Mouse (Mus musculus): Measurements from ENCODE around the gene Eya3. TPM values are rescaled to one million over a fixed set of nuclear protein-coding genes. Genes with fewer than 3 reads are reported as not detected.

The Eya3 gene
- polyA plus RNA-seq, 1 experiment from 2014 or later, result 12.8 TPM

GRCm38 (mm10) chr4:132635971-132636370, 2.8 kb upstream of the Eya3 start:
- no peak overlapping the region for H3K4me2 ChIP-seq (ENCODE audit: low read length)
- no peaks in the 10 kb centered on the region for H3K27me3 ChIP-seq (ENCODE audit: insufficient read depth, low read length)
- H3K4me1 ChIP-seq (replicated peaks; ENCODE audit: insufficient read depth, low read length), result 0 out of 2 replicates have a peak, but pooled peaks cover 2% of the 10 kb centered on the region
- H3K4me3 ChIP-seq (replicated peaks; ENCODE audit: low read depth, low read length), result no peak overlapping the region
- H3K9me3 ChIP-seq (replicated peaks; ENCODE audit: low read length), result no peaks in the 10 kb centered on the region
- no peak overlapping the region for H3K27ac ChIP-seq
- ATAC-seq (replicated peaks; ENCODE audit: low FRiP score, low read depth), result no peak
- WGBS, result 80% methylated on average over 2 of the region's 2 CpGs
- H3K36me3 ChIP-seq (ENCODE audit: insufficient read depth, low read length), result no peaks in the 10 kb centered on the region
- TF ChIP-seq CTCF (IDR thresholded peaks at IDR 0.05; ENCODE audit: low read depth), result no peak
- no peak for DNase-seq (ENCODE audit: low spot score)
- H3K9ac ChIP-seq (ENCODE audit: low read depth, low read length), result no peak overlapping the region

DNA sequence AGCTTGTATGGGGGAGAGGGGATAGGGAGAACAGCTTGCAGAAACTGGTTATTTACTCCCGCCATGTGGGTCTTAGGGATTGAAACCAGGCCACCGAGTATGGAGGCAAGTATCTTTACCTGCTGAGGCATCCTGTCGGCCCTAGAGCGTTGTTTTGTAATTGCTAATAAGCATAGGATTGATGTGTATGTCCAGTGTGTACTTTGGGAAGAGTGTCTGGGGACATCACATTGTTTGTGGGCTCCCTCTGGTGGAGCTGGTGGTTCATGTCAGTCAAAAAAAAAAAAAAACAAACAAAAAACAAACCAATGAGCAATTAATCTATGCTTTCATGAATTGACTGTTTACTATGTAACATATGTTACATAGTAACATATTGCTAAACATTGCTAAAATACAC, 2.2 kb upstream of the Eya3 start:
- no peaks in the 10 kb centered on the region for H3K9me3 ChIP-seq (replicated peaks; ENCODE audit: low read length)
- DNase-seq (ENCODE audit: low spot score) (peak; percentile 70), ATAC-seq (replicated peaks; ENCODE audit: low FRiP score, low read depth) (no peak)
- TF ChIP-seq CTCF (IDR thresholded peaks at IDR 0.05; ENCODE audit: low read depth), result peak; percentile 81
- no peaks in the 10 kb centered on the region for H3K27me3 ChIP-seq (ENCODE audit: insufficient read depth, low read length)
- no peak overlapping the region for H3K4me2 ChIP-seq (ENCODE audit: low read length)
- H3K4me3 ChIP-seq (replicated peaks; ENCODE audit: low read depth, low read length), result no peak overlapping the region
- no peaks in the 10 kb centered on the region for H3K36me3 ChIP-seq (ENCODE audit: insufficient read depth, low read length)
- H3K27ac ChIP-seq, result no peak overlapping the region
- H3K9ac ChIP-seq (ENCODE audit: low read depth, low read length), result no peak overlapping the region
- 0 out of 2 replicates have a peak, but pooled peaks cover 2% of the 10 kb centered on the region for H3K4me1 ChIP-seq (replicated peaks; ENCODE audit: insufficient read depth, low read length)
- 56% methylated on average over 4 of the region's 4 CpGs for WGBS

- peak; percentile 74; the same call in 1 of the 2 replicates for ATAC-seq (replicated peaks; ENCODE audit: low FRiP score, low read depth)
These were observed 465 bp downstream of the Eya3 start for GRCm38 (mm10) chr4:132639191-132639713.

DNA sequence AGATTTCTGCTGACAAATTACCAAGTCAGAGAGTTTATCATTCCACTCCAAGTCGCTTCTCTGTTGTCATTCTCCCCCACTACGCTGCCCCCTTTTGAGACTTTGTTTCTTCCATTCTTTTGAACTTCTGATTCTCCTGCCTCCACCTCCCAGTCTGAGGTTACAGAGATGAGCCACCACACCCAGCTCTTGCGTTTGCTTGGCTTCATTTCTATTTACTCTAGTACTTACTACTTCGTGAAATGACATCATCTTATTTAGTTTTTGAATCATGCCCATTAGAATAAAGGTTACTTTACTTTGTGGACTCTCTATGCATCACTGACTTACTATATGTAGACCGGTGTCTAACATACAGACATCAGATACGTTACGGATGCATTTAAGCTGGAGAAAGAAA, 8.7 kb downstream of the Eya3 start:
- ATAC-seq (replicated peaks; ENCODE audit: low FRiP score, low read depth) (no peak), DNase-seq (ENCODE audit: low spot score) (no peak)
- H3K9ac ChIP-seq (ENCODE audit: low read depth, low read length), result no peak overlapping the region
- no peak overlapping the region for H3K4me2 ChIP-seq (ENCODE audit: low read length)
- H3K4me1 ChIP-seq (replicated peaks; ENCODE audit: insufficient read depth, low read length), result no peaks in the 10 kb centered on the region
- no peaks in the 10 kb centered on the region for H3K36me3 ChIP-seq (ENCODE audit: insufficient read depth, low read length)
- no peak for TF ChIP-seq CTCF (IDR thresholded peaks at IDR 0.05; ENCODE audit: low read depth)
- H3K9me3 ChIP-seq (replicated peaks; ENCODE audit: low read length), result no peaks in the 10 kb centered on the region
- H3K27me3 ChIP-seq (ENCODE audit: insufficient read depth, low read length), result no peaks in the 10 kb centered on the region
- 81% methylated on average over 7 of the region's 7 CpGs for WGBS
- H3K27ac ChIP-seq, result no peak overlapping the region
- no peak overlapping the region for H3K4me3 ChIP-seq (replicated peaks; ENCODE audit: low read depth, low read length)

More at GRCm38 (mm10) chr4:132639191-132639713, 465 bp downstream of the Eya3 start:
- Histone ChIP-seq H3K4me1 (replicated peaks; ENCODE audit: insufficient read depth, low read length) (0 out of 2 replicates have a peak, but pooled peaks cover 2% of the 10 kb centered on the region), H3K9me3 (replicated peaks; ENCODE audit: low read length) (no peaks in the 10 kb centered on the region), H3K27me3 (ENCODE audit: insufficient read depth, low read length) (no peaks in the 10 kb centered on the region), H3K4me3 (replicated peaks; ENCODE audit: low read depth, low read length) (peak overlapping the region; percentile 83), H3K9ac (ENCODE audit: low read depth, low read length) (peak overlapping the region; percentile 80), H3K36me3 (ENCODE audit: insufficient read depth, low read length) (peaks cover 4% of the 10 kb centered on the region; the same call in 1 of the 2 replicates), H3K4me2 (ENCODE audit: low read length) (peak overlapping the region; percentile 94), H3K27ac (peak overlapping the region; percentile 88)
- WGBS, result under 1% methylated on average over 35 of the region's 35 CpGs
- no peak for TF ChIP-seq CTCF (IDR thresholded peaks at IDR 0.05; ENCODE audit: low read depth)
- peak; percentile 36 for DNase-seq (ENCODE audit: low spot score)

GRCm38 (mm10) chr4:132649271-132649999, 10.6 kb downstream of the Eya3 start:
- Histone ChIP-seq H3K27ac (no peak overlapping the region), H3K9ac (ENCODE audit: low read depth, low read length) (no peak overlapping the region), H3K9me3 (replicated peaks; ENCODE audit: low read length) (no peaks in the 10 kb centered on the region), H3K4me3 (replicated peaks; ENCODE audit: low read depth, low read length) (no peak overlapping the region), H3K4me1 (replicated peaks; ENCODE audit: insufficient read depth, low read length) (0 out of 2 replicates have a peak, but pooled peaks cover 3% of the 10 kb centered on the region), H3K36me3 (ENCODE audit: insufficient read depth, low read length) (no peaks in the 10 kb centered on the region), H3K4me2 (ENCODE audit: low read length) (no peak overlapping the region), H3K27me3 (ENCODE audit: insufficient read depth, low read length) (no peaks in the 10 kb centered on the region)
- ATAC-seq (replicated peaks; ENCODE audit: low FRiP score, low read depth), result no peak
- TF ChIP-seq CTCF (IDR thresholded peaks at IDR 0.05; ENCODE audit: low read depth), result no peak
- 68% methylated on average over 6 of the region's 6 CpGs for WGBS
- no peak for DNase-seq (ENCODE audit: low spot score)

- Histone ChIP-seq H3K4me1 (replicated peaks; ENCODE audit: insufficient read depth, low read length) (0 out of 2 replicates have a peak, but pooled peaks cover 3% of the 10 kb centered on the region), H3K4me2 (ENCODE audit: low read length) (no peak overlapping the region), H3K27ac (no peak overlapping the region), H3K9ac (ENCODE audit: low read depth, low read length) (no peak overlapping the region), H3K36me3 (ENCODE audit: insufficient read depth, low read length) (no peaks in the 10 kb centered on the region), H3K27me3 (ENCODE audit: insufficient read depth, low read length) (no peaks in the 10 kb centered on the region), H3K9me3 (replicated peaks; ENCODE audit: low read length) (no peaks in the 10 kb centered on the region), H3K4me3 (replicated peaks; ENCODE audit: low read depth, low read length) (no peak overlapping the region)
- no peak for TF ChIP-seq CTCF (IDR thresholded peaks at IDR 0.05; ENCODE audit: low read depth)
- 39% methylated on average over 4 of the region's 4 CpGs for WGBS
- ATAC-seq (replicated peaks; ENCODE audit: low FRiP score, low read depth), result no peak
- DNase-seq (ENCODE audit: low spot score), result peak; percentile 29
These were observed 14.1 kb downstream of the Eya3 start for GRCm38 (mm10) chr4:132652842-132653241.

Measured in kidney, postnatal 0 days (tissue).